Mouse (Mus musculus): ENCODE data around the gene Dlgap4.

DNA sequence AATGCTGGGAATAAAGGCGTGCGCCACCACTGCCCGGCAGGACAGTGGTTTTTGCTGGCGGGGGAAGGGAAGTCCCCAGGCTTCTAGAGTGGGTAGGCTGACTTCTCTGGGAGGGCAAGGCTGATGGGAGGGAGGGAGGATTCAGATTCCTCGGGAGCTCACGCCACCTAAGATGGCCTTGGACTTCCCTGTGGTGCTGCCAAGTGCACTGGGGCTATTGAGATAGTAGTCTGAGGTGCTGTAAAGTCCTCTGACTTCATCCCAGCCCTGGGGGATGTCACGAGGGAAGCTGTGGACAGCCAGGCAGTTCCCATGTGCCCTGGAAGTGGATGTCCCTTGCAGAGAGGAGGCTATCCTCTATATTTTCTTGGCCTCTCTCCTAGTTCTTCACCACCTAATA lies 124.5 kb downstream of the Dlgap4 start:
- no peak for TF ChIP-seq CTCF (IDR thresholded peaks at IDR 0.05; ENCODE audit: control insufficient read depth, insufficient read depth, low read length)
- no peak for TF ChIP-seq POLR2A (IDR thresholded peaks at IDR 0.05; ENCODE audit: borderline replicate concordance, control insufficient read depth, low read depth, low read length)

Data from bone marrow, adult 2 months (tissue).